Mouse (Mus musculus): ENCODE results near the gene Plce1.

- TF ChIP-seq USF1 (IDR thresholded peaks at IDR 0.05; ENCODE audit: low read depth, low read length) (no peak), ZC3H11A (IDR thresholded peaks at IDR 0.05; ENCODE audit: low read depth, low read length) (no peak)
These were observed 85.8 kb downstream of the Plce1 start for GRCm38 (mm10) chr19:38566752-38567151.
